Comparison of ENCODE assay signal across 8 mouse cellular contexts in genomic region chr10:115816511-115816910, GRCm38 (mm10). TPM values are rescaled to one million over a fixed set of nuclear protein-coding genes. Genes with fewer than 3 reads are reported as not detected.
DNase-seq lines count a peak whose midpoint lies in the region; ATAC-seq and TF ChIP-seq lines count a peak whose summit lies in the region.
"Had no signal": no experiment of that assay in that cellular context is flagged by ENCODE, and none has a peak within 500 bp of the region (broad histone marks: within the 10 kb centered on the region; RNA-seq: fewer than 3 reads in every experiment).

Gene Tspan8 (plus strand): TSS chr10:115816832.

- H3K36me3 ChIP-seq in liver, embryonic 16.5 days (ENCODE audit: control insufficient read depth, insufficient read depth), result no peaks in the 10 kb centered on the region; the same call in 1 of the 2 replicates
- no peaks in the 10 kb centered on the region for H3K36me3 ChIP-seq in stomach, postnatal 0 days (ENCODE audit: control insufficient read depth, insufficient read depth, low read length)
- H3K36me3 ChIP-seq: limb, embryonic 13.5 days had no signal

- ATAC-seq in liver, embryonic 16.5 days (ENCODE audit: low read depth), result peak; percentile 5; the same call in 1 of the 2 replicates
- ATAC-seq in stomach, postnatal 0 days (ENCODE audit: low FRiP score, low TSS enrichment), result peak; percentile 75

- no peak for TF ChIP-seq EP300 in stomach, postnatal 0 days (optimal IDR thresholded peaks at IDR 0.05)

- WGBS in lung, adult 2 months, result 14% methylated on average over 6 of the region's 6 CpGs
- WGBS in liver, embryonic 16.5 days (ENCODE audit: insufficient replicate concordance), result 18% methylated on average over 6 of the region's 6 CpGs
- 30% methylated on average over 6 of the region's 6 CpGs for WGBS in stomach, postnatal 0 days

- H3K9me3 ChIP-seq in liver, embryonic 16.5 days (replicated peaks; ENCODE audit: control insufficient read depth, low read length), result no peaks in the 10 kb centered on the region
- no peaks in the 10 kb centered on the region for H3K9me3 ChIP-seq in stomach, postnatal 0 days (ENCODE audit: control insufficient read depth, low read length)
- H3K9me3 ChIP-seq: limb, embryonic 13.5 days had no signal

- H3K4me1 ChIP-seq in lung, adult 2 months (ENCODE audit: control insufficient read depth, insufficient read depth, low read length), result peaks cover 5% of the 10 kb centered on the region
- H3K4me1 ChIP-seq in liver, embryonic 16.5 days (ENCODE audit: control insufficient read depth, low read depth, low read length), result peaks cover 14% of the 10 kb centered on the region
- no peaks in the 10 kb centered on the region; the same call in 1 of the 2 replicates for H3K4me1 ChIP-seq in stomach, postnatal 0 days (replicated peaks; ENCODE audit: control insufficient read depth, insufficient read depth)

- TF ChIP-seq POLR2A in lung, adult 2 months (IDR thresholded peaks at IDR 0.05; ENCODE audit: borderline replicate concordance, extremely low read depth, low read depth, low read length), result no peak

- H3K4me3 ChIP-seq in lung, adult 2 months (replicated peaks; ENCODE audit: extremely low read depth, low read depth, low read length), result peak within 1 kb of the TSS; percentile 69
- peak within 1 kb of the TSS; percentile 70 for H3K4me3 ChIP-seq in liver, embryonic 16.5 days (ENCODE audit: low read depth, low read length)
- H3K4me3 ChIP-seq in stomach, postnatal 0 days (ENCODE audit: low read depth, low read length), result peak within 1 kb of the TSS; percentile 32
- H3K4me3 ChIP-seq: limb, embryonic 13.5 days had no signal

- TF ChIP-seq CTCF in lung, adult 2 months (IDR thresholded peaks at IDR 0.05; ENCODE audit: insufficient read depth, low read length), result no peak
- no peak for TF ChIP-seq CTCF in stomach, postnatal 0 days (IDR thresholded peaks at IDR 0.05; ENCODE audit: low read depth)

- H3K27ac ChIP-seq in liver, embryonic 16.5 days (ENCODE audit: low read length), result peak within 1 kb of the TSS; percentile 98
- peak within 1 kb of the TSS; percentile 80 for H3K27ac ChIP-seq in stomach, postnatal 0 days (replicated peaks)
- H3K27ac ChIP-seq: limb, embryonic 13.5 days had no signal

- H3K4me2 ChIP-seq in liver, embryonic 16.5 days (ENCODE audit: low read depth, low read length), result peak within 1 kb of the TSS; percentile 57
- H3K4me2 ChIP-seq in stomach, postnatal 0 days (replicated peaks; ENCODE audit: low read depth), result peak within 1 kb of the TSS; percentile 29
- H3K4me2 ChIP-seq: limb, embryonic 13.5 days had no signal

- H3K9ac ChIP-seq in liver, embryonic 16.5 days (ENCODE audit: low read depth, low read length), result peak within 1 kb of the TSS; percentile 68
- 0 out of 2 replicates have a peak within 1 kb of the TSS, but pooled peaks have one; percentile 38 for H3K9ac ChIP-seq in stomach, postnatal 0 days (ENCODE audit: low read length)
- H3K9ac ChIP-seq: limb, embryonic 13.5 days had no signal

- DNase-seq in lung, adult 2 months, result no peak
- DNase-seq in lung, postnatal 14 days, result no peak
- DNase-seq in gastrocnemius, adult 8-10 months (ENCODE audit: low spot score in 2 of 2), result no peak
- DNase-seq in stomach, postnatal 0 days (ENCODE audit: low spot score), result peak; percentile 42
- DNase-seq in frontal cortex, postnatal 10 days (ENCODE audit: low spot score in 2 of 2), result no peak
- no peak for DNase-seq in testis, postnatal 14 days (ENCODE audit: low spot score)

- H3K27me3 ChIP-seq in liver, embryonic 16.5 days (ENCODE audit: control insufficient read depth, insufficient read depth, low read depth, low read length), result no peaks in the 10 kb centered on the region
- H3K27me3 ChIP-seq in stomach, postnatal 0 days (ENCODE audit: control insufficient read depth, insufficient read depth, low read length), result no peaks in the 10 kb centered on the region
- H3K27me3 ChIP-seq: limb, embryonic 13.5 days had no signal

RNA-seq across cellular contexts. Expression of gene Tspan8, which starts in this region (rescaled TPM):
- polyA plus RNA-seq in lung, adult 2 months (2012; rRNA removed), result 32.0 and 61.3 TPM in 2 replicates
- total RNA-seq in gastrocnemius, adult 8-10 months (2022), result 100 to 1,000 TPM; 114 to 141 (median 134) TPM
- 56.6 and 59.5 TPM in 2 replicates for polyA plus RNA-seq in liver, embryonic 16.5 days (2015; fragmentation: Nextera tagmentation; extraction: Ambion mirVana)
- polyA plus RNA-seq in stomach, postnatal 0 days (2015; fragmentation: Nextera tagmentation; extraction: Ambion mirVana), result 250 and 264 TPM in 2 replicates
